ENCODE assay signal across 1 mouse cellular context in the genomic region with DNA sequence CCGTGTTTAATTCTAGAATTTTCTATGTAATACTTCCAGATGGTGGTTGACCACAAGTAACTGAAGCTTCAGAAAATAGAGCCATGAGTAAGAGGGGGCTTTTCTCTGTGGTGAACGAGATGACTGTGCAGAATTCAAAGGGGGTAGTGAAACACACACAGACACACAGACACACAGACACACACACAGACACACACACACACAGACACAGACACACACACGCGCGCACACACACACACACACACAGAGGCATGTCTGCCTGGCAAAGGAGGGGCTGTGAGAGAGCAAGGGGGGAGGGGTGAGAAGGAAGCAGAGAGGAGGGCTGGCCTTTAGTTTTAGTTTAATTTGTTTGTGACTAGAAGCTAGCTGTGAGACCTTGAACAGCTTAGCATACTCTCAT.
TF ChIP-seq lines count a peak whose summit lies in the region.

No protein-coding gene starts in this region.

TF ChIP-seq in CH12.LX, 34 proteins besides CTCF, POLR2A, EP300 and RAD21 (continued from another document):
- peak; percentile 98 for TF ChIP-seq MAFK (IDR thresholded peaks at IDR 0.05; ENCODE audit: insufficient replicate concordance, low read length)
- TF ChIP-seq NELFE (IDR thresholded peaks at IDR 0.05; ENCODE audit: low read depth, low read length) = 0 out of 2 replicates have a peak, but pooled peaks have one; percentile 1
- TF ChIP-seq NRF1 (IDR thresholded peaks at IDR 0.05; ENCODE audit: low read depth, low read length) = peak; percentile 58
